Mouse (Mus musculus) myocyte (in vitro differentiated cells): ENCODE measurements around the gene Hist1h2bg. TPM values are rescaled to one million over a fixed set of nuclear protein-coding genes. Genes with fewer than 3 reads are reported as not detected.
"Not testable (repeated sequence)": the region's sequence is repeated elsewhere in the genome, so short reads cannot be mapped to it uniquely, and the experiment has no call there.

Experiments used
- H3K27me3 ChIP-seq: one replicate; pipeline ENCODE4 v1.6.1; 2011; ENCODE audit not compliant: control insufficient read depth, insufficient read depth, insufficient read length
- H3K36me3 ChIP-seq: one replicate; pipeline ENCODE4 v1.6.1; 2011; ENCODE audit not compliant: control insufficient read depth, insufficient read depth
- H3K4me2 ChIP-seq: one replicate; pipeline ENCODE4 v1.6.1; 2011; ENCODE audit warnings: low read depth, control low read depth
- H3K4me3 ChIP-seq: one replicate; pipeline ENCODE4 v1.5.1; 2011; ENCODE audit warnings: mild to moderate bottlenecking, control low read depth, moderate library complexity
- H3K79me2 ChIP-seq: one replicate; pipeline ENCODE4 v1.6.1; 2011; ENCODE audit not compliant: control insufficient read depth, insufficient read depth
- H3ac ChIP-seq: one replicate; pipeline ENCODE4 v1.6.1; 2011; ENCODE audit not compliant: control insufficient read depth, insufficient read length
- CEBPB ChIP-seq: IDR thresholded peaks from 2 replicates; pipeline ENCODE4 v1.6.1; 2011; ENCODE audit warnings: mild to moderate bottlenecking, moderate library complexity; ENCODE audit not compliant: poor library complexity, insufficient read depth, severe bottlenecking
- E2F4 ChIP-seq: IDR thresholded peaks from one replicate; pipeline ENCODE4 v1.6.1; 2011; ENCODE audit warnings: mild to moderate bottlenecking, control low read depth, moderate library complexity; ENCODE audit not compliant: insufficient read depth
- MAX ChIP-seq: IDR thresholded peaks from one replicate; pipeline ENCODE4 v1.6.1; 2011; ENCODE audit warnings: low read depth, mild to moderate bottlenecking, control low read depth
- MYOD1 ChIP-seq, 3 experiments: IDR thresholded peaks; one replicate each; pipeline ENCODE4 v1.6.1; 2011; ENCODE audit warnings: control low read depth in 2 of 3, low read depth in 2 of 3, mild to moderate bottlenecking in 2 of 3, moderate library complexity in 1 of 3; ENCODE audit not compliant: insufficient read length in 2 of 3, control insufficient read depth in 1 of 3
- MYOG ChIP-seq, 3 experiments: IDR thresholded peaks; one replicate each; pipeline ENCODE4 v1.6.1; 2011; ENCODE audit warnings: control low read depth in 2 of 3, low read depth in 2 of 3, mild to moderate bottlenecking in 2 of 3; ENCODE audit not compliant: insufficient read length in 2 of 3, control insufficient read depth in 1 of 3, insufficient read depth in 1 of 3
- POLR2A ChIP-seq: IDR thresholded peaks from one replicate; pipeline ENCODE4 v1.6.1; 2011; ENCODE audit warnings: low read depth, mild to moderate bottlenecking, control low read depth, moderate library complexity; ENCODE audit not compliant: insufficient read length
- POLR2AphosphoS2 ChIP-seq: IDR thresholded peaks from one replicate; pipeline ENCODE4 v1.6.1; 2011; ENCODE audit warnings: low read depth, control low read depth; ENCODE audit not compliant: insufficient read length
- REST ChIP-seq: IDR thresholded peaks from one replicate; pipeline ENCODE4 v1.6.1; 2011; ENCODE audit warnings: mild to moderate bottlenecking, control low read depth, moderate library complexity; ENCODE audit not compliant: insufficient read depth, insufficient read length
- SRF ChIP-seq: IDR thresholded peaks from one replicate; pipeline ENCODE4 v1.6.1; 2011; ENCODE audit warnings: low read depth; ENCODE audit not compliant: control insufficient read depth, insufficient read length
- TCF12 ChIP-seq: IDR thresholded peaks from one replicate; pipeline ENCODE4 v1.6.1; 2011; ENCODE audit warnings: mild to moderate bottlenecking, control low read depth; ENCODE audit not compliant: poor library complexity, insufficient read depth, severe bottlenecking
- TCF3 ChIP-seq: IDR thresholded peaks from one replicate; pipeline ENCODE4 v1.6.1; 2011; ENCODE audit warnings: low read depth, control low read depth; ENCODE audit not compliant: insufficient read length
- USF1 ChIP-seq: IDR thresholded peaks from one replicate; pipeline ENCODE4 v1.6.1; 2011; ENCODE audit warnings: low read depth, mild to moderate bottlenecking, control low read depth, moderate library complexity
- polyA plus RNA-seq: library from polyadenylated mRNA; unstranded; fragments of >200 nt; fragmentation: generic; extraction: Trizol; gene quantifications from one replicate; pipeline ENCODE4 v1.2.1, GENCODE M21; 2012; ENCODE audit warnings: missing spikeins

The Hist1h2bg gene
- polyA plus RNA-seq, 1 experiment, result 7.8 TPM

- H3K36me3 ChIP-seq, H3K79me2 ChIP-seq, H3ac ChIP-seq, H3K27me3 ChIP-seq: not testable (repeated sequence)
- Histone ChIP-seq H3K4me3 (peak within 1 kb of the TSS; percentile 17), H3K4me2 (peak within 1 kb of the TSS; percentile 62)
- TF ChIP-seq SRF (peak; percentile 41), POLR2A (peak; percentile 92), POLR2AphosphoS2 (peak; percentile 99), E2F4 (peak; percentile 86)
Measured at GRCm38 (mm10) chr13:23551146-23551834, 19.9 kb upstream of the Hist1h2bg start, which contains the start of gene Hist1h4f. Gene Hist1h4f, minus strand, starts transcription at chr13:23551648.

DNA sequence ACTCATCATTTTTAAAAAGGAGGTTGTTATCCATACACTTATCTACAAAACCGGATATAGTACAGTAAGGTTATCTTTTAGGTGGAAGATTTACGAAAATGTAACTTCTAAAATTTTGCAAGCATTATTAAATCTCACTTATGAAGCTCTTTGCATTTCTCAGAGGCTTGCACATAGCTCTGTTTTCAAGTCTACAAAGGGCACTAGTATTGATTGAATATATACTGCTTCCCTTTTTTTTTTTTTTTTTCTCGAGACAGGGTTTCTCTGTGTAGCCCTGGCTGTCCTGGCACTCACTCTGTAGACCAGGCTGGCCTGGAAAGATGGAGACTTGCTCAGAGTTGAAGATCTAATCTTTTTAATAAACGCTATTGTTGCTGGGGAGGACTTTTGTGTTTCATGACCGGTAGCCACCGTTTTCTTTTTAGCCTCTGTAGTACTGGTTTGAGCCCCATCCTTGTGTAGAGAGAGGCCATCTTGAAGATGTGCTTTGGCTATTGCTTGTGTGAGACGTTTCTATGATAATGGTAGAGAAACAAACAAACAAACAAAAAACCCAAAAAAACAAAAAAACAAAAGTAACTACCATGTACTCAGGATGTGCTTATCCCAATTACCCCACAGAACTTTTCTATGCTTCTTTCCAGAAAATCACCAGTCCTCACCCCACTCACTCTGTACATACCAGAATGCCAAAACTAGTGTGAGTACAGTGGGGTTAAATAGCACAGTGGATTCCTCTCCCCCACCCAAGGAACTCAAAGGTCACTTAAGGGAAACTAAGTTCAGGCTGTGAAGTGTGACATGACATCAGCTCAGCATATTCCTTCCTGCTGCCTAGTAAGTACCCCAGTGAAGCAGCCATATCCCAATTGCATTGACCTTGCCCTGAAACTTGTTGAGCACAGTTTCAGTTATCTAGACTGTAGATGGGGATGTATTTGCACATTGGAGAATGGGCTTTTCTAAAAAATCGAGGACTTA is 19.0 kb upstream of the Hist1h2bg start:
- Histone ChIP-seq H3K27me3 (no peaks in the 10 kb centered on the region), H3K79me2 (no peaks in the 10 kb centered on the region), H3K36me3 (no peaks in the 10 kb centered on the region), H3K4me3 (peak overlapping the region; percentile 17), H3ac (no peak overlapping the region), H3K4me2 (peak overlapping the region; percentile 62)
- no peak for TF ChIP-seq MYOG (IDR thresholded peaks at IDR 0.05; ENCODE audit: control insufficient read depth in 1 of 3, insufficient read depth in 1 of 3, insufficient read length in 2 of 3, low read depth in 2 of 3)
- TF ChIP-seq TCF12, result no peak
- TF ChIP-seq TCF3, result no peak
- TF ChIP-seq MYOD1 (IDR thresholded peaks at IDR 0.05; ENCODE audit: control insufficient read depth in 1 of 3, insufficient read length in 2 of 3, low read depth in 2 of 3), result no peak
- no peak for TF ChIP-seq SRF
- no peak for TF ChIP-seq POLR2AphosphoS2
- no peak for TF ChIP-seq E2F4
- TF ChIP-seq POLR2A, result no peak
- TF ChIP-seq CEBPB, result no peak
- no peak for TF ChIP-seq REST
- no peak for TF ChIP-seq USF1
- TF ChIP-seq MAX, result no peak

GRCm38 (mm10) chr13:23552962-23553361 is 18.2 kb upstream of the Hist1h2bg start, which contains the start of gene Hist1h1d:
Gene Hist1h1d, plus strand, starts transcription at chr13:23553262.
- TF ChIP-seq MYOG (IDR thresholded peaks at IDR 0.05; ENCODE audit: control insufficient read depth in 1 of 3, insufficient read depth in 1 of 3, insufficient read length in 2 of 3, low read depth in 2 of 3) (no peak), TCF3 (no peak), MYOD1 (IDR thresholded peaks at IDR 0.05; ENCODE audit: control insufficient read depth in 1 of 3, insufficient read length in 2 of 3, low read depth in 2 of 3) (no peak), POLR2A (no peak), CEBPB (no peak), REST (no peak), TCF12 (no peak), E2F4 (no peak), POLR2AphosphoS2 (no peak), MAX (no peak), USF1 (no peak), SRF (no peak)
- H3K4me2 ChIP-seq, result peak within 1 kb of the TSS; percentile 96
- no peak within 1 kb of the TSS for H3ac ChIP-seq
- H3K36me3 ChIP-seq, result no peaks in the 10 kb centered on the region
- no peaks in the 10 kb centered on the region for H3K79me2 ChIP-seq
- no peak within 1 kb of the TSS for H3K4me3 ChIP-seq
- H3K27me3 ChIP-seq, result no peaks in the 10 kb centered on the region

GRCm38 (mm10) chr13:23554393-23554792 is 16.8 kb upstream of the Hist1h2bg start:
- Histone ChIP-seq H3ac (no peak overlapping the region), H3K36me3 (no peaks in the 10 kb centered on the region), H3K4me3 (peak overlapping the region; percentile 52), H3K79me2 (no peaks in the 10 kb centered on the region), H3K27me3 (no peaks in the 10 kb centered on the region), H3K4me2 (peak overlapping the region; percentile 96)
- TF ChIP-seq TCF3 (no peak), REST (no peak), SRF (no peak), CEBPB (no peak), POLR2AphosphoS2 (no peak), TCF12 (no peak), POLR2A (no peak), MAX (no peak), E2F4 (no peak), MYOD1 (IDR thresholded peaks at IDR 0.05; ENCODE audit: control insufficient read depth in 1 of 3, insufficient read length in 2 of 3, low read depth in 2 of 3) (no peak), MYOG (IDR thresholded peaks at IDR 0.05; ENCODE audit: control insufficient read depth in 1 of 3, insufficient read depth in 1 of 3, insufficient read length in 2 of 3, low read depth in 2 of 3) (no peak), USF1 (no peak)
